Mouse (Mus musculus): ENCODE results near the gene Taf4.

DNA sequence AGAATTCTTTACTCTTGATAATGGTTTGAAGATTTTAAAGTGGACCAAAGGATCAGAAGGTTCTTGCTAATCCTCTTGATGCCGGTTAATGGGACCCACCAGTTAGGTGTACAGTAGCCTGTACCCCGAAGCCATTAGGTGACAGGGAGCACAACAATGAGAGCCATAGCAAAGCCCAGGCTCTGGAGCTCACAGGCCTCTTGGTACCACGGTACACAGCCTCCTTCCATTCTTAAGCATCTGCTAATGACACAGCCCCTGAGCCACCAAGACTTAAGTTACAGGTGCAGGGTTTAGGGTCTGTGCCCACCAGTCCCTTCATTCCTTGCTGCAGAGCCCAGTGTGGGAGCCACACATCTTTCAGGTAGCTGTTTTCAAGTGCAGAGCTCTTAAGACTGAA, 1.8 kb upstream of the Taf4 start:
- no peak for TF ChIP-seq CTCF (IDR thresholded peaks at IDR 0.05; ENCODE audit: extremely low read depth, insufficient read depth, insufficient read length, insufficient replicate concordance)
- no peak for TF ChIP-seq POLR2A (IDR thresholded peaks at IDR 0.05; ENCODE audit: low read depth, low read length)

Data from spleen, adult 2 months (tissue).